Mouse (Mus musculus) intestine, postnatal 0 days (tissue): Measurements from ENCODE around the gene Galnt7. TPM values are rescaled to one million over a fixed set of nuclear protein-coding genes. Genes with fewer than 3 reads are reported as not detected.

Experiments used
- ATAC-seq: fragments of 200-750 bp; cut with Nextera tagmentation; 2 replicates; pipeline ENCODE4 v1.8.0; 2017; ENCODE audit warnings: mild to moderate bottlenecking, moderate TSS enrichment, moderate library complexity
- H3K27ac ChIP-seq: fragments of 300-500 bp; sonication (generic); 2 replicates; pipeline ENCODE4 v1.5.1; 2014; ENCODE audit warnings: mild to moderate bottlenecking, low read depth, low read length, moderate library complexity
- H3K27me3 ChIP-seq: fragments of 300-500 bp; sonication (generic); replicated peaks from 2 replicates; pipeline ENCODE4 v1.6.1; 2014; ENCODE audit warnings: low read length, mixed read lengths; ENCODE audit not compliant: control insufficient read depth, insufficient read depth
- H3K36me3 ChIP-seq: fragments of 300-500 bp; sonication (generic); 2 replicates; pipeline ENCODE4 v1.6.1; 2014; ENCODE audit warnings: mild to moderate bottlenecking, moderate library complexity; ENCODE audit not compliant: control insufficient read depth, insufficient read depth
- H3K4me1 ChIP-seq: fragments of 300-500 bp; sonication (generic); replicated peaks from 2 replicates; pipeline ENCODE4 v1.6.1; 2014; ENCODE audit warnings: antibody characterized with exemption, low read length, mixed read lengths; ENCODE audit not compliant: control insufficient read depth, insufficient read depth
- H3K4me2 ChIP-seq: fragments of 300-500 bp; sonication (generic); replicated peaks from 2 replicates; pipeline ENCODE4 v1.6.1; 2014; ENCODE audit warnings: low read depth, mild to moderate bottlenecking, moderate library complexity
- H3K4me3 ChIP-seq: fragments of 300-500 bp; sonication (generic); 2 replicates; pipeline ENCODE4 v1.5.1; 2014; ENCODE audit warnings: low read depth, low read length
- H3K9ac ChIP-seq: fragments of 300-500 bp; sonication (generic); 2 replicates; pipeline ENCODE4 v1.6.1; 2014; ENCODE audit warnings: mild to moderate bottlenecking, low read depth, low read length
- H3K9me3 ChIP-seq: fragments of 300-500 bp; sonication (generic); 2 replicates; pipeline ENCODE4 v1.6.1; 2016; ENCODE audit warnings: mixed run types; ENCODE audit not compliant: control insufficient read depth
- CTCF ChIP-seq: sonication (generic); IDR thresholded peaks from 2 replicates; pipeline ENCODE4 v1.5.1; 2016; ENCODE audit warnings: low read depth, mild to moderate bottlenecking, control low read depth, antibody characterized with exemption, moderate library complexity
- WGBS: fragments of 180-500 bp; shearing (Covaris S2); extraction: QIAGEN DNeasy Blood & Tissue Kit; methylation state at CpG from one replicate; pipeline ENCODE4 v1.1.7; 2014; 5-methylcytosine and 5-hydroxymethylcytosine counted together
- polyA plus RNA-seq: library from polyadenylated mRNA; unstranded; fragments of >200 nt; fragmentation: Nextera tagmentation; extraction: Ambion mirVana; gene quantifications from 2 replicates; pipeline ENCODE4 v1.2.1, GENCODE M21; 2015

Galnt7 gene
- polyA plus RNA-seq, result 20.2 and 22.4 TPM in 2 replicates

DNA sequence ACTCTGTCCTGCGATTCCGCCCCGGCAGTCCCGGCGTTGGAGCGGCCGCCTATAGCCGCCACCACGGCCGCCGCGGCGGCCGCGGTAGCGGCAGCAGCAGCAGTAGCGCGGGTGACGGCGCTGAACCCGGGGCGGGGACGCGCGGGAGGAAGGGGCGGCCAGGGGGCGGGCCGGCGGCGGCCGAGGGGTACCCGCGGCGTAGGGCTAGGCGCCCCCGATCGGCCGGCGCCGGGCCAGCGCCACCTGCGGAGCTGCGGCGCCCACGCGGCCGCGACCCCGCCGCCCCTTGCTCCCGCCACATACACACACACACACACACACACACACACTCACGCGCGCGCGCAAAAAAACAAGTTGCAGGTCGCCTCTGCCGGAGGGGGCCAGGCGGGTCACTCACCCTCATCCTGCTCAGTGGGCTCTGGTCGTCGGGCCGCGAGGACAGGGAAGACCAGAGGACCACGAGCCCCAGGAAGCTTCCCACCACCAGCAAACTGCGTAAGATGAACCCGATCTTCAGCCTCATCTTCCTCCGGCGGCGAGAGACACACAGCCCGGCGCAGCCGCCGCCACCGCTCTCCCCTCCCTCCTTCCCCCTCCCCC is at the start of gene Galnt7:
Galnt7 (minus strand) TSS at position 577 of the 600 bp plus-strand sequence.
- Histone ChIP-seq H3K36me3 (no peaks in the 10 kb centered on the region), H3K9ac (peak within 1 kb of the TSS; percentile 96), H3K27ac (peak within 1 kb of the TSS; percentile 97), H3K27me3 (no peaks in the 10 kb centered on the region), H3K4me3 (peak within 1 kb of the TSS; percentile 97), H3K4me1 (peaks cover 6% of the 10 kb centered on the region; the same call in 1 of the 2 replicates), H3K4me2 (peak within 1 kb of the TSS; percentile 72), H3K9me3 (no peaks in the 10 kb centered on the region)
- peak; percentile 62 for ATAC-seq
- no peak for TF ChIP-seq CTCF
- 0% methylated on average over 43 of the region's 74 CpGs for WGBS

DNA sequence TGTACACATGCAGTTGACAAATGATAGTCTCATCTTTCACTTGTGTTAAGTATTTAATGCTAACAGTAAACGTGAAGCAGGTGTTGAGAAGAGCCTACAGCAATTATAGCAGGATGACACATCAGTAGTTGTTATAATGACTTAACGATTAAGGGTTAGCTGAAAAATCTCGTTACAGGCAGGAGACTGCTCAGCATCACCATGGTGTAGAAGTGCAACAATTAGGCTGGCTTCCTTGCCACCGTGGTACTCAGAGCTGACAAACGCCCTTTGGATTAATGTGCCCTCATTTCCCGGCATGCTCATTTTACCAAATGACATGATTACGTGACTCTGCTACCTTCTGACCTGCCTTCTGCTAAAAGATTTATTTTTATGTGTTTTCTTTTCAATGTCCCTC is 35.8 kb upstream of the Galnt7 start:
- no peak overlapping the region for H3K9ac ChIP-seq
- H3K36me3 ChIP-seq, result no peaks in the 10 kb centered on the region
- H3K4me2 ChIP-seq, result no peak overlapping the region
- no peak for ATAC-seq
- no peaks in the 10 kb centered on the region for H3K9me3 ChIP-seq
- no peaks in the 10 kb centered on the region for H3K4me1 ChIP-seq
- WGBS, result 63% methylated on average over 7 of the region's 7 CpGs
- no peak overlapping the region for H3K27ac ChIP-seq
- no peaks in the 10 kb centered on the region for H3K27me3 ChIP-seq
- H3K4me3 ChIP-seq, result no peak overlapping the region
- no peak for TF ChIP-seq CTCF

DNA sequence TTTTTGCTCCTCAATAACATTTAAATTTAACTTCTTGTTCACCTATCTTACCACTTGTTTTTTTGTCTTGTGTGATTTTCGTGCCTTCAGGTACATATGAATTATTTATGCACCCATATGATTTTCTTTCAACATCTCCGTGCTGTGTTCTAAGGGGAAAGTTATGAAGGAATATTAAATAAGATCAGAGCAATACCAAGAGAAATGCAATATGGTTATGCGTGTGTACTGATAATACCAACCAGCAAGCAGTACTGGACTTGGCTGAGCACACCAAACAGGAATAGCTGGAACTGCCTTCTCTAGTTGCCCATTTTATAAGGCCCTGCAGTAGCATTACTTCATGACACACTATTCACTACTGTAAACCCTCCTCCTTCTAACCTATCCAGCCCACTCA is 33.0 kb upstream of the Galnt7 start:
- Histone ChIP-seq H3K27ac (no peak overlapping the region), H3K9me3 (no peaks in the 10 kb centered on the region), H3K27me3 (no peaks in the 10 kb centered on the region), H3K9ac (no peak overlapping the region), H3K4me2 (no peak overlapping the region), H3K4me3 (no peak overlapping the region), H3K4me1 (no peaks in the 10 kb centered on the region), H3K36me3 (no peaks in the 10 kb centered on the region)
- ATAC-seq, result no peak
- WGBS, result 88% methylated on average over 3 of the region's 3 CpGs
- no peak for TF ChIP-seq CTCF

DNA sequence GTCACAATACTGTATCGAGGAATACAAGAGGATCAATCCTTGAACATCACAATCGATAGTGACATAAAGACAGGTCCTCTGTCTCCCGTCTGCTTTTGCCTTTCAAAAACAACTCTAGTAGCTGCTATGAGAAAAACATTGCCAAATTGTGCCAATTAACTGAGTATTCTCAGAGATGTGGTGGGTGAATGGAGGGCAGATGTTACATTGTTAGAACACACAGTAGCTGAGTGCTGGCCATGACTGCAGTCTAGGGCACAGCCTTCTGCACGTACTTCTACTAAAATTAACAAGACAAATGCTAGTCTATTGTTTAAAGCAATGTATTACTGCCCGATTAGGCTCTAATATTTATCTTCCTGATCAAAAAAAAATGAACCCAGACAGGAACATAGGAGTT is 27.2 kb upstream of the Galnt7 start:
- H3K36me3 ChIP-seq, result no peaks in the 10 kb centered on the region
- TF ChIP-seq CTCF, result no peak
- H3K9me3 ChIP-seq, result no peaks in the 10 kb centered on the region
- H3K4me3 ChIP-seq, result no peak overlapping the region
- WGBS, result 84% methylated on average over 5 of the region's 5 CpGs
- no peak overlapping the region for H3K9ac ChIP-seq
- H3K4me2 ChIP-seq, result no peak overlapping the region
- ATAC-seq, result no peak
- H3K4me1 ChIP-seq, result no peaks in the 10 kb centered on the region
- H3K27me3 ChIP-seq, result no peaks in the 10 kb centered on the region
- no peak overlapping the region for H3K27ac ChIP-seq

DNA sequence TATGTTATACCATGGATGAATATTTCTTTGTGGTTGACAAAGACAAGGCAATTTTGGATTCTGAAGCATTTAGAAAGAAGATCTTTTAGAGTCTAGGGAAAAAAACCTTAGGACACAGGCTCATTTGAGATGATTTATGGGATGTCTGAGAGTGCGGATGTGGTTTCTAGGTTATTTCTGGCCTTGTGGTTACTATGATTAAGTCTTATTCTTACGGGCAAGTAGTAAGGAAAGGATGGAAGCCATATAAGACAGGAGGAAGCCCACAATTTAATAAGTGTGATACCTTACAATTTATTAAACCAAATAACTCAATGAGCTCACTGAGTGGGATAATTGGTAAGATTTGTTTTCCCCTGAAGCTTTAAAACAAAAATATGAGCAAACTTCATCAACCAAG is 11.3 kb upstream of the Galnt7 start:
- H3K9ac ChIP-seq, result no peak overlapping the region
- no peaks in the 10 kb centered on the region for H3K36me3 ChIP-seq
- H3K4me1 ChIP-seq, result no peaks in the 10 kb centered on the region
- H3K27ac ChIP-seq, result no peak overlapping the region
- WGBS, result 77% methylated on average over 2 of the region's 2 CpGs
- H3K9me3 ChIP-seq, result no peaks in the 10 kb centered on the region
- no peak for TF ChIP-seq CTCF
- H3K4me2 ChIP-seq, result no peak overlapping the region
- no peak overlapping the region for H3K4me3 ChIP-seq
- no peak for ATAC-seq
- H3K27me3 ChIP-seq, result no peaks in the 10 kb centered on the region

- TF ChIP-seq CTCF, result no peak
- Histone ChIP-seq H3K9ac (no peak overlapping the region), H3K4me2 (no peak overlapping the region), H3K27me3 (no peaks in the 10 kb centered on the region), H3K27ac (no peak overlapping the region), H3K36me3 (no peaks in the 10 kb centered on the region), H3K4me1 (no peaks in the 10 kb centered on the region), H3K4me3 (no peak overlapping the region), H3K9me3 (no peaks in the 10 kb centered on the region)
- 84% methylated on average over 2 of the region's 2 CpGs for WGBS
- ATAC-seq, result no peak
These were observed 7.2 kb upstream of the Galnt7 start for GRCm38 (mm10) chr8:57660019-57660418.

GRCm38 (mm10) chr8:57656446-57656845 is 3.6 kb upstream of the Galnt7 start:
- TF ChIP-seq CTCF, result no peak
- no peak overlapping the region for H3K4me3 ChIP-seq
- WGBS, result 65% methylated on average over 6 of the region's 6 CpGs
- H3K4me1 ChIP-seq, result no peaks in the 10 kb centered on the region
- H3K4me2 ChIP-seq, result no peak overlapping the region
- H3K9me3 ChIP-seq, result no peaks in the 10 kb centered on the region
- H3K27ac ChIP-seq, result no peak overlapping the region
- H3K27me3 ChIP-seq, result no peaks in the 10 kb centered on the region
- H3K9ac ChIP-seq, result no peak overlapping the region
- no peaks in the 10 kb centered on the region for H3K36me3 ChIP-seq
- ATAC-seq, result no peak
